ENCODE assay signal across 8 mouse cellular contexts in genomic region chr7:140942341-140942740, GRCm38 (mm10). TPM values are rescaled to one million over a fixed set of nuclear protein-coding genes. Genes with fewer than 3 reads are reported as not detected.
DNase-seq lines count a peak whose midpoint lies in the region; ATAC-seq lines count a peak whose summit lies in the region.

No protein-coding gene starts in this region.

- peak overlapping the region; percentile 71 for H3K4me3 ChIP-seq in erythroblast, embryonic 14.5 days (replicated peaks)
- peak overlapping the region; percentile 61 to 64 for H3K4me3 ChIP-seq in heart, embryonic 14.5 days (ENCODE audit: control insufficient read depth in 1 of 2, insufficient read depth in 1 of 2, low read depth in 1 of 2, low read length in 2 of 2)
- H3K4me3 ChIP-seq in liver, embryonic 15.5 days (replicated peaks) = peak overlapping the region; percentile 65

- ATAC-seq in erythroblast, adult 5-6 weeks (replicated peaks; ENCODE audit: low FRiP score, poor library complexity, severe bottlenecking) = no peak
- no peak for ATAC-seq in heart, embryonic 14.5 days (ENCODE audit: insufficient number of reproducible peaks, insufficient read depth, low FRiP score, low read depth)
- 0 out of 2 replicates have a peak, but pooled peaks have one; percentile 8 for ATAC-seq in liver, embryonic 15.5 days (ENCODE audit: insufficient read depth)
- ATAC-seq in frontal cortex, adult (ENCODE audit: low TSS enrichment) = no peak

- no peaks in the 10 kb centered on the region for H3K9me3 ChIP-seq in erythroblast, embryonic 14.5 days (ENCODE audit: control insufficient read depth, low read length)
- no peaks in the 10 kb centered on the region for H3K9me3 ChIP-seq in heart, embryonic 14.5 days (ENCODE audit: control insufficient read depth, low read length)
- H3K9me3 ChIP-seq in liver, embryonic 15.5 days (replicated peaks) = no peaks in the 10 kb centered on the region

- peaks cover 15% of the 10 kb centered on the region; the same call in 1 of the 2 replicates for H3K36me3 ChIP-seq in erythroblast, embryonic 14.5 days (ENCODE audit: control insufficient read depth)
- peaks cover 25% of the 10 kb centered on the region for H3K36me3 ChIP-seq in heart, embryonic 14.5 days (ENCODE audit: control insufficient read depth, insufficient read depth, low read length)
- H3K36me3 ChIP-seq in liver, embryonic 15.5 days (replicated peaks) = peaks cover 13% of the 10 kb centered on the region; the same call in 1 of the 2 replicates

- H3K4me2 ChIP-seq in heart, embryonic 14.5 days (ENCODE audit: low read length) = peak overlapping the region; percentile 77
- peak overlapping the region; percentile 78 for H3K4me2 ChIP-seq in liver, embryonic 15.5 days

- H3K27me3 ChIP-seq in erythroblast, embryonic 14.5 days (ENCODE audit: control insufficient read depth) = peaks cover under 1% of the 10 kb centered on the region; the same call in 1 of the 2 replicates
- no peaks in the 10 kb centered on the region for H3K27me3 ChIP-seq in heart, embryonic 14.5 days (ENCODE audit: control insufficient read depth, insufficient read depth, low read length)
- H3K27me3 ChIP-seq in liver, embryonic 15.5 days = no peaks in the 10 kb centered on the region

- intact Hi-C loops in left cerebral cortex, postnatal 14 days (cut with DNase I) = no loop called here

- H3K4me1 ChIP-seq in erythroblast, embryonic 14.5 days (ENCODE audit: control insufficient read depth) = peaks cover 14% of the 10 kb centered on the region
- H3K4me1 ChIP-seq in heart, embryonic 14.5 days (ENCODE audit: control insufficient read depth in 2 of 2, insufficient read depth in 2 of 2, low read length in 2 of 2) = peaks cover 11 to 22% of the 10 kb centered on the region in 2 experiments
- peaks cover 47% of the 10 kb centered on the region for H3K4me1 ChIP-seq in liver, embryonic 15.5 days (replicated peaks)

- H3K9ac ChIP-seq in heart, embryonic 14.5 days (ENCODE audit: low read length) = peak overlapping the region; percentile 86
- peak overlapping the region; percentile 65 for H3K9ac ChIP-seq in liver, embryonic 15.5 days

- H3K27ac ChIP-seq in heart, embryonic 14.5 days (replicated peaks in 1 of 2; ENCODE audit: control insufficient read depth in 1 of 2, insufficient read depth in 1 of 2, low read depth in 2 of 2, low read length in 2 of 2) = peak overlapping the region; percentile 87 to 90
- peak overlapping the region; percentile 86 for H3K27ac ChIP-seq in liver, embryonic 15.5 days (replicated peaks)

- 57% methylated on average over 9 of the region's 9 CpGs for WGBS in heart, embryonic 14.5 days
- 53% methylated on average over 9 of the region's 9 CpGs for WGBS in liver, embryonic 15.5 days (ENCODE audit: insufficient replicate concordance)

- peak; percentile 28 for DNase-seq in CD4-positive helper T cell, adult 2 months (ENCODE audit: low read depth, low spot score)
- DNase-seq in left cerebral cortex, postnatal 14 days (ENCODE audit: low spot score in 2 of 2) = no peak
- DNase-seq in spleen, postnatal 4 days (ENCODE audit: low spot score in 2 of 2) = no peak

RNA-seq across cellular contexts. Expression of gene Pgghg, which starts 1.1 kb away (rescaled TPM):
- 0.05 and 0.32 TPM in 2 replicates for polyA plus RNA-seq in erythroblast, embryonic 14.5 days (2012)
- 0.38 and 3.8 TPM in 2 replicates for total RNA-seq in erythroblast, adult 5-6 weeks (2015; ENCODE audit: low replicate concordance)
- total RNA-seq in erythroblast, adult 5-6 weeks (2017; ENCODE audit: low replicate concordance) = 1.5 and 3.3 TPM in 2 replicates
- 11.4 and 13.0 TPM in 2 replicates for polyA plus RNA-seq in heart, embryonic 14.5 days (2014; fragmentation: Nextera tagmentation; extraction: Ambion mirVana)
- polyA plus RNA-seq in liver, embryonic 15.5 days (2015; fragmentation: Nextera tagmentation; extraction: Ambion mirVana) = 6.0 and 6.6 TPM in 2 replicates
- 1 to 10 TPM; 3.8 to 3.9 TPM for total RNA-seq in left cerebral cortex, postnatal 14 days (2021)

RNA-seq across cellular contexts. Expression of gene Ifitm5, which starts 7.8 kb away (rescaled TPM):
- polyA plus RNA-seq in erythroblast, embryonic 14.5 days (2012) = not detected in 2 replicates
- total RNA-seq in erythroblast, adult 5-6 weeks (2015; ENCODE audit: low replicate concordance) = not detected in 2 replicates
- 1.5 TPM in 1 of 2 replicates, not detected in the other for total RNA-seq in erythroblast, adult 5-6 weeks (2017; ENCODE audit: low replicate concordance)
- polyA plus RNA-seq in heart, embryonic 14.5 days (2014; fragmentation: Nextera tagmentation; extraction: Ambion mirVana) = 0.65 and 0.82 TPM in 2 replicates
- 0.39 and 0.68 TPM in 2 replicates for polyA plus RNA-seq in liver, embryonic 15.5 days (2015; fragmentation: Nextera tagmentation; extraction: Ambion mirVana)
- not detected for total RNA-seq in left cerebral cortex, postnatal 14 days (2021)

RNA-seq across cellular contexts. Expression of gene Gm45717, which starts 13.4 kb away (rescaled TPM):
- not detected in 2 replicates for polyA plus RNA-seq in erythroblast, embryonic 14.5 days (2012)
- total RNA-seq in erythroblast, adult 5-6 weeks (2015; ENCODE audit: low replicate concordance) = not detected in 2 replicates
- total RNA-seq in erythroblast, adult 5-6 weeks (2017; ENCODE audit: low replicate concordance) = not detected in 2 replicates
- not detected in 2 replicates for polyA plus RNA-seq in heart, embryonic 14.5 days (2014; fragmentation: Nextera tagmentation; extraction: Ambion mirVana)
- not detected in 2 replicates for polyA plus RNA-seq in liver, embryonic 15.5 days (2015; fragmentation: Nextera tagmentation; extraction: Ambion mirVana)
- total RNA-seq in left cerebral cortex, postnatal 14 days (2021) = not detected

RNA-seq across cellular contexts. Expression of gene Ifitm2, which starts 13.4 kb away (rescaled TPM):
- 3.3 and 3.7 TPM in 2 replicates for polyA plus RNA-seq in erythroblast, embryonic 14.5 days (2012)
- total RNA-seq in erythroblast, adult 5-6 weeks (2015; ENCODE audit: low replicate concordance) = 133 and 151 TPM in 2 replicates
- total RNA-seq in erythroblast, adult 5-6 weeks (2017; ENCODE audit: low replicate concordance) = 41.4 and 47.4 TPM in 2 replicates
- polyA plus RNA-seq in heart, embryonic 14.5 days (2014; fragmentation: Nextera tagmentation; extraction: Ambion mirVana) = 615 and 692 TPM in 2 replicates
- 384 and 401 TPM in 2 replicates for polyA plus RNA-seq in liver, embryonic 15.5 days (2015; fragmentation: Nextera tagmentation; extraction: Ambion mirVana)
- total RNA-seq in left cerebral cortex, postnatal 14 days (2021) = 10 to 100 TPM; 11.5 to 15.0 TPM

RNA-seq across cellular contexts. Expression of gene Nlrp6, which starts 21.6 kb away (rescaled TPM):
- polyA plus RNA-seq in erythroblast, embryonic 14.5 days (2012) = not detected in 2 replicates
- not detected in 2 replicates for total RNA-seq in erythroblast, adult 5-6 weeks (2015; ENCODE audit: low replicate concordance)
- not detected in 2 replicates for total RNA-seq in erythroblast, adult 5-6 weeks (2017; ENCODE audit: low replicate concordance)
- polyA plus RNA-seq in heart, embryonic 14.5 days (2014; fragmentation: Nextera tagmentation; extraction: Ambion mirVana) = not detected in 2 replicates
- 4.8 and 7.0 TPM in 2 replicates for polyA plus RNA-seq in liver, embryonic 15.5 days (2015; fragmentation: Nextera tagmentation; extraction: Ambion mirVana)
- total RNA-seq in left cerebral cortex, postnatal 14 days (2021) = under 1 TPM; 0.36 to 0.37 TPM
